Mouse (Mus musculus): ENCODE measurements around the gene Arid5b. TPM values are rescaled to one million over a fixed set of nuclear protein-coding genes. Genes with fewer than 3 reads are reported as not detected.

Gene Arid5b
- total RNA-seq, 2 experiments from 2014 or later = 26.5 to 29.4 TPM

DNA sequence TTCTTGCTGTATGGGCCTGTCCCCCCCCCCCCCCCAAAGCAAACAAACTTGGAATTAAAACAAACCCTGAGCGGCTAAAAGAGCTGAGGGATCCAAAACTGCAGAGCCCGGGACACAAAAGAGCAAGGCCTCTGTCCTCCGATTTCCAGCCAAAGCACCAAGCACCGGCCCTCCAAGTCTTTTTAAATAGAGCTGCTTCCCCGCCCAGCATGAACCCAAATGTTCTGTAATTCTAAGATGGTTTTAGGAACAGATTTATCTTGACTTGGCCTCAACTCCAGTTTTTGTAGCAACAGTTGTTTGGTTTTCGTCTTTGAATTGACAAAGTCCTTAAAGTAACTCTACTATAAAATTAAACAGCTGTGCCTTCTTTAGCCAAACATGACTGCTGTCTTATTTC lies 130.8 kb downstream of the Arid5b start:
- no peak for DNase-seq
- intact Hi-C loops (cut with DNase I) = loop anchor here (2.0 to 10.0 kb wide), 4 partner anchors 130 to 833 kb away; partner anchors contain the start of gene Arid5b

DNA sequence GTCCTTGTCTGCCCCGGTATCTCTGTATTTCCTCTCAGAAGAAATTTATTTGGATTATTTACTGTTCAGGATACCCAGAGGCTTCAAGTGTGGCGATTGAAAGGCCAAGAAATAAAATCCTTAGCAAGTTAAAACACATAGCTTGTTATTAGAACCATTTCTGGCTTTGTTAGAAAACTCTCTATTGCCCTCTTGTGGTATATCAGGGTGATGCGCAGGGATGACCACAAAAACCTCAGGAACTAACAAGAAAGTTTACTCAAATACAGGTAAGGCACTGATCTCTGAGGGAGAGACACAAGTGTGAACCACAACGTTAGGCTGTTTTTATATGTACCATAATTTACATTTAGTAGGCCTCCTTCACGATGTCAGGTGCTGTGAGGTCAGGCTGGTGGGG lies 131.7 kb downstream of the Arid5b start:
- peak; percentile 81 to 84 for DNase-seq
- intact Hi-C loops (cut with DNase I) = loop anchor here (2.0 to 10.0 kb wide), 4 partner anchors 130 to 832 kb away; partner anchors contain the start of gene Arid5b

DNA sequence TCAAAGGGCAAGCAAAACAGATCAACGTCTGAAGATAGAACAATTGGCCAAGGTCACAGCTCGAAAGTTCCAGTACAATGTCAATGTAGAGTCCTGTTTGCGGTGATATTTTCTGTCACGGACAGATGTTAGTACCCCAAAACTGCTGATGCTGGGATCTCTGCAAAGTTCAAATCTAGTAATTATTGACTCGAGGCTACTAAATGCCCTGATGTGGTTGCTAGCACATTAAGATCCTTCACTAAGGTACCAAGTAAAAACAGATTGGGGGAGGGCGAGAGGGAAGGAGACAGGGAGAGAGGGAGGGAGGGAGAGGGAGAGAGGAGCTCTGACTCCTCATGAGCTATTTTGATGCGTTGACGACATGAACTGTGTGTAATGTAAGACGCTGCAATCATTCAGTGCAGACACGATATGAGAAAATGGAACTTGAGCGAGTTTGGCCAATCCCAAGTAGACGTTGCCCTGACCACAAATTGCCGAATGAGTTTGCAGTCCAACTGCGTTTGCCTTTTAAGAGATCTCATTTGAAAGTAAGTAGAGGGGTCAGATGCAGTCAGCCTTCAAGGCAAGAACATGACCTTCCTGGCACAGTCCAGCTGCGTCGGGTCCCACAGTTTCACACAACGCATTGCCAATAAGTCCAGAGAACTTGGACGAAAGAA lies 133.1 kb downstream of the Arid5b start:
- intact Hi-C loops (cut with DNase I) = loop anchor here (5.0 to 10.0 kb wide), 2 partner anchors 132 to 831 kb away; partner anchors contain the start of gene Arid5b
- no peak for DNase-seq

DNA sequence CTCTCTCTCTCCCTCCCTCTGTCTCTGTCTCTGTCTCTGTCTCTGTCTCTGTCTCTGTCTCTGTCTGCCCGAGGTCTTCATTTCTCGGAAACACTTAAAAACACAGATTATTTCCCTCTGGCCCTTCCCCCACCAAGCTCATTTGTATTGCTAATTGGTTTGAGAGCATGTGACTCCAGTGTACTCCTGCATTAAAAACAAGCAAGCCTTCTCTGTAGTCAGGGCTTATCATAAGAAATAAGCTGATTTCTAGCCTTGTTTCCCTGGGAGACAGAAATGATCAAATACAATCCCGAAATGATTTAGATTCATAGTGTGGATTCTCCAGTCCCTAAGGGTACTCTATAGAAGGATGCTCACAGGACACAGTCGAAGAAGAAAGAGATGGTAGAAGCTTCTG lies 136.0 kb downstream of the Arid5b start:
- DNase-seq = no peak
- intact Hi-C loops (cut with DNase I) = loop anchor here (10.0 kb wide), 1 partner anchor 828 kb away; no protein-coding TSS in a partner anchor

DNA sequence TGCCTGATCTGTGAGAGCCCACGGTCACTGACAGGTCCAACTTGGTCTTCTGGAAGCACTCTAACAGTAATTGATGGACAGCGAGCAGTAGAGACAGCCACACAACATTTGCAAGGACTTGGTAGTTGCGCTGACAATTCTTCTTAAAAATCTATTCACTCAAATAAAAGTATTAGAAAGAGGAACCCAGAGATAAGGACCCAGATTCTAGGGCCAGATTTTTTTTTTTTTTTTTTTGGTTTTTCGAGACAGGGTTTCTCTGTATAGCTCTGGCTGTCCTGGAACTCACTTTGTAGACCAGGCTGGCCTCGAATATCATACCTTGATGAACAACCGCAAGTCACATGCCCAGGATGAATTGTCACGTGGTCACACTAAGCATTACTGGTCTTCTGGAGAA lies 137.0 kb downstream of the Arid5b start:
- no peak for DNase-seq
- intact Hi-C loops (cut with DNase I) = loop anchor here (10.0 kb wide), 1 partner anchor 827 kb away; no protein-coding TSS in a partner anchor

DNA sequence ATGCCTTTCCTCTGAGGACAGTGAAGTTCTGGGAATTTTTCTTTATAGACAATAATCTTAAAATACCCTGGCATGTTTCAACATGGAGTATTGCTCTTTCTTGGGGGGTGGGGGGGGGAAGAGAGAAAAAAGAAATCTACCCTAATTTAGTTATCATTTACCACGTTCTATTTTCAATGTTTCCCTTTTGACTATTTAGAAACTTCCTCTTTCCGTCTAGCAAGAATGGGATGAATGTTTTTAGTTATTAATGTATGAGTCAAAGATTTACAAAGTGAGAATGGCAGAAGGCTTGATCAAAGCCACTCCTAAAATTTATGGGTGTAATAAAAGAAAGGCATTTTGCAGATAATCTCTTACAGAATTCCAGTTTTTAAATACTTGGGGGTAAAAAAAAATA lies 137.7 kb downstream of the Arid5b start:
- intact Hi-C loops (cut with DNase I) = loop anchor here (10.0 kb wide), 1 partner anchor 826 kb away; no protein-coding TSS in a partner anchor
- DNase-seq = no peak

DNA sequence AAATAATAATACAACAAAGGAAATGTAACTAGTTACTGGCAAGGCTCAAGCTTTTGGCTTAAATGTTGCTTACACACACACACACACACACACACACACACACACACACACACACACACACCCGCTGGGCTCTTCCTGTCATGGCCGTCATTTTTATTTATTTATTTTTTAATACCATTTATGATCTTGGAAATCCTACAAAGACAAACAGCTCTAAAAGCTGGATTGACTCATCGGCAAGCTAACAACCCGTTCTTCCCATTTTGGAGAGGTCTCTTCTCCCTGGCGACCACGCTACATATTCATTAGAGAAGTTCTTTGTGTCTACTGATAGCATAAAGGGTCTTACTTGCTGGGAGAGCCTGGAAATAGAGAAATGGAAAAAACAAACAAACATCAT lies 138.2 kb downstream of the Arid5b start:
- intact Hi-C loops (cut with DNase I) = loop anchor here (10.0 kb wide), 1 partner anchor 826 kb away; no protein-coding TSS in a partner anchor
- DNase-seq = no peak

DNA sequence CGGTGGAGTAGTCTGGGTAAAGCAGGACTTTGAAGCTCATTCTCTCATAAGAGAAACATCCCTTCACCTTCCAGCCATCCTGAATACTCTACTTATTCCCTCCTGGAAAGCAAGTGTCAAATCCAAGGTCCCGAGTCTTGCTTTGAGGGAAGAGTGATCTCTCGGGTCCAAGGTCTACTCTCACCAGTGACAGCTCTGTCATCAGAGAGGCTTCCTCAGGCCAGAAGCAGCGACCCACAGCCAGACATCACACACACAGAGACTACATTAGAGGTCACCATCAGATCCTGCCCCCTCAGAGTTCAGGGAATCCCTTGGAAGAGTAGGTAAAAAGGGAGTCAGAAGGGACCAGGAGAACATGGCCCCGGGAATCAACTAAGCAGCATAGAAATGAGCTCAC lies 140.4 kb downstream of the Arid5b start:
- DNase-seq = no peak
- intact Hi-C loops (cut with DNase I) = loop anchor here (2.0 kb wide), 1 partner anchor 47 kb away; no protein-coding TSS in a partner anchor

DNA sequence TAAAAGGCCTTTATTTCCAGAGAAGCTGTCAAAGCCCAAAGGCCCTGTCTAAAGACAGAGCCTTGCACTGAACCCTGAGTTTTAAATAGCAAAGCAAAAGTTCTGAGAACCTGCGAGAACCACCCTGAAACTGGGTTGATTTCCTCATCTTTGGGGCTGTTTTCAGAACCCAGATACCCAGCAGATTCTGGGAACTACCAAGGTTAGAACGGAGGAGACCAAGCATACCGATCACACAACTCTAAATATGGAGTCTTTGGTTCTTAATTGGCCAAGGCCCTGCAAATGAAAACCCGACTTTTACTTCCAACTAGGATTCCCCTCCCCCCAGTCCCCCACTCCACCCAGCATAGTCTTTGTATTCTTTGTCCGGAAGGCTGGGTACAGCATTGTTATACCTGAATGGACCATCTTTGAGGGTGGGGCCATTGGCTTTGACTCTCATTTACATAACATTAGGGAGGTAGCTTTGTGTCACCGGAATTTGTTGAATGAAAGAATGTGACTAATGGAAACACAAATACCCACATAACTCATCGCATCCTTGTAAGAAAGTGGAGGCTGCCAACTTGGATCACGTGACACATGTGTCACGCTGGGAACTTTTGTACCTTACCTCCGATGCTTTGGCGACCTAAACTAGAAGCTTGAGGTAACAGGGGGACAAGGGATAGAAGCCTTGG lies 141.2 kb downstream of the Arid5b start:
- intact Hi-C loops (cut with DNase I) = no loop called here

DNA sequence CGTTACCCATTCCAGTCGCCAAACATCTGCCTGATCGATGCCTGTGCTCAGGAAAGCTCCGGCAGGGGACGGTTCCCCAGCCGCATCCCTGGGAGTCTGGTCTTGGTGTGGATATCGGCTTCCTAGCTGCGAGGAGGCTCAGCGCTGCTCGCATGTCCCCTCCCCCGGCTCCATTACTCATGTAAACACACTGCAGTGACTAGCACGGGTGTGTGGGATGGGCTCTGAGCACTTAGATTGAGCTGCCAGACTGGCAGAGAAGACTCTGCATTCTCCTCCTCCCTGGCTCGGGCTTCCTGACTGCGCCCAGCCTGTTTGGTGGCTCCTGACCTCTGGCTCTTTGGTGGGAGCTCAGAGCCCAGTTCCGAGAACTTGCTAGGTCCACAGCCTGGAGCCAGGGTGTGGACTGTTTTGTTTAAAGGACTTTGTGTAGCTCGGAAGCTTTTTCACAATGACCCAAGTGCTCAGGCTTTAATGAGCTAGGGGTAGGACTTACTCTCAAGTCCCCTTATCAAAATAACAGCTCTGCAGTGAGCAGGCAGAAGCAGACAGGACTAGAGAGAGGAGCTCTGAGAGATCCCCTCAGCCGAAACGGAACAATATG lies 142.0 kb downstream of the Arid5b start:
- intact Hi-C loops (cut with DNase I) = no loop called here
- peak; percentile 88 to 92 for DNase-seq

More for the DNA sequence above, 141.2 kb downstream of the Arid5b start:
- no peak for DNase-seq

DNA sequence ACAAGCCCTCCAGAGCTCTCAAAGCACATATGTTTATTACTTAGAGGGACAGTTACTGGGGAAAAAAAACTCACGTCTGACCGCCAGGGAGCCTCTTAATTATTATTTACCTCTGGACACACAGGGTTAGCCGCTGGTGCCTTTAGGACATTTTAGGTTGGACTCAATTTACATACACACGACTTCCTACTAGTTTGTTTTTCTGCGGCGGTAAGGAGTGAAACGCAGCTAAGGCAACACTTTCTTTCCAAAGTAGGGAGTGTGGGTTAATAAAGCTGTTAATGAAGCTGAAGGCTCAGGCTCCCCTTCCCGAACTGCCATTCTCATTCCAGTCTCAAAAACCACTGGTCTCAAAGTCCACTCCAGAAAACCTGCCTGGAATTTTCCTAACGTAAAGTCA lies 142.5 kb downstream of the Arid5b start:
- intact Hi-C loops (cut with DNase I) = no loop called here
- DNase-seq = no peak

DNA sequence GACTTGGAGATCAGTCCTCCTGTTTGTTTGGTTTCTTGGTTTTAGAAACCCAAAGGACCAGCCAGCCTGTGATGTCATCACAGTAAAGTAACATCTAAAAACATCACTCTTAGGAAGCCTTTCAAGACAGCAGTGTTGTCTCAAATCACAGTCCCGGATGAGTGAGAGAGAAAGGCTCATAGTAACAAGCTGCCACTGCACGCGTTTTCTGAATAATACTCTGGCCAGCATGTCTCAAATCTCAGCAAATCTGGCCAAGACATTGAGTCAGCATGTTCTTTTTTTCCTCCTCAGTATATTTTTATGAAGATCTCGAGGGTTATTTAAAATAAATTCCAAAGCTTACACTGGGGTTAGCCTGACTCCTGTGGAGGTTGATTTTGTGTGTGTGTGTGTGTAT lies 143.1 kb downstream of the Arid5b start:
- peak; percentile 48 to 51 for DNase-seq
- intact Hi-C loops (cut with DNase I) = no loop called here

DNA sequence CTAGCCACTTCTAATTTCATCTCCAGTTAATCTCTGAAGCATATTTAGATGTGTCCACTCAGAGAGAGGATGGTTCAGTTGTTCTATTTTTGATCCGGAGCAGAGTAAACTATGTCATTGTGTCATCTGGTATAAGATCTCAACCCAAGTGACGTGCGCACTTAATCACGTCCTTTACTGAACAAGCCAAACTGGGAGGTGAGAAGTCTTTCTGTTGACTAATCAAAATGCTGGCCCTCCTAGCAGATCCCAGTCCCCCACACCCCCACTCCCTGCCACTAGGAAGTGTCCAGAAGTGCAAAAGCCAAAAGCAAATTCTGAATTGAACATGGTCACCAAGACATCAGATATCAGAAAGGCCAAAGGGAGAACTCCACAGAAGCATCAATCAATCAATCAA lies 144.0 kb downstream of the Arid5b start:
- no peak for DNase-seq
- intact Hi-C loops (cut with DNase I) = no loop called here

DNA sequence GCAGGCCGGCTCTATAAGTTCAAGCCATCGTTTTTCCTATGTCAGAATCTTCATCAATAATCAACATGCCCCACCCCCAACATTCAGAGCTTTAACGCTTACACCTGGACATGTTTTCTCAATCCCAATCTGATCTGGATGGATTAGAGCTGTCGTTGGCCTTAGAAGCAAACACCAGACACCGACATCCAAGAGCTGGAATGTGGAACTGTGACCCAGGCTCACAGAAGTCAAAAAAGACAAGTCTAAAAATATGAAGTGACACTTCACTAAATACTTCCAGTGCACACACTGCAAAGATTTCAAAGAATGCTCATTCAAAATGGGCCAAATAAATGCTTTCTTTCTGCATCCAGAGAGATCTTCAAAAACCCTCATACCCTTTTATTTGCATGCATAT lies 144.5 kb downstream of the Arid5b start:
- intact Hi-C loops (cut with DNase I) = no loop called here

DNA sequence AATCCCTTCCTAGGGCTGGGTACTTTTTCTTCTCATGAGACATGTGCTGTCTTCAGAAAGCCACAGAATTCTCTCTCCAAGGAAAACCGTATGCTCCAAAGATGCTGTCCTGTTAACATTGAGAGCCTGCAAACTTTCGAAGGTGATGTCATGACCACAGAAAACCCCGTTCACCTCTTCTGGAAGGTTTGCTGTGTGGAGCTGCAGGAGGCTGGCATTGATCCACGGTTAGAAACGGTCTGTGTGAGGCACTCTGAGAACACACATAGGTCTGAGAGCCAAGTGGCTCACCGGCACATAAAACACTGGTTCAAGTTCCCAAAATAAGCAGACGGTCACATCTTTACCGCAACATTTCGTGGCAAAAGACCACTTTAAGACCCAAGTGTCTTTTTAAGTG lies 145.9 kb downstream of the Arid5b start:
- DNase-seq = peak in 1 of 2 experiments; percentile 45

More for the DNA sequence above, 144.5 kb downstream of the Arid5b start:
- no peak for DNase-seq

DNA sequence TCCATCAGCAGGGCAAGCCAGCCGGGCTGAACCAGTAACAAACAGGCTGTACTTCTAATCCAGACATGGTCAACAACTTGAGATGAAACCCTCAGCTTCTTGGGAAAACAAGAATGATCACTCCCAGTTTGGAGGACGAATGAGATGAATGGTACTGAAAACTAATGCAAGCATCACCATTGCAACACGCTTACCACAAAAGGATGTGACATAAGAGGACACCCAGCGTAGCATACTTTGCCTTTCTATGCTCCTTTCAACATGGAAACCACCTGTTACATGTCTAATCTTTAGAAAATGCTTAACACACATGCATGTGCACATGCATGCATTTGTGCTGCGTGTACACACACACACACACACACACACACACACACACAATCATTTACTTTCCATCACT lies 146.4 kb downstream of the Arid5b start:
- intact Hi-C loops (cut with DNase I) = no loop called here
- no peak for DNase-seq

More for the DNA sequence above, 145.9 kb downstream of the Arid5b start:
- intact Hi-C loops (cut with DNase I) = no loop called here

DNA sequence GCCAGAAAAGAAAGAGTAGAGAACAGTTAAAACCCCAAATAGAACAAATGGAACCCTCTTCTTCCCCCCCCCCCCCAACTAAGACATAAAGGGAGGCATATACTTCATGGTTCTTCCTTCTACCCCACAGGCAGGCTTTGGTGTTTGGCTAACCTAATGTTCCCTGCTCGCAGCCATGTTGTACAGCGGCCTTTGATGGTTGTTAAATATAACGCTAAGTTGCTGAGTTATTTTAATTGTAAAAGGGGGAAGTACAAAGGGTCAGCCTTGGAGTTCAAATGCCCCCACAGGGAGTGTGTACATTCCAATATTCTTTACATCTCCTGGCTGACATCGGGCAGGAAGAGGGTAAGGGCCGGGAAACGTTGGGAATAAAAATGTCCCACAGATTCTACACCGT lies 148.9 kb downstream of the Arid5b start:
- DNase-seq = no peak
- intact Hi-C loops (cut with DNase I) = loop anchor here (5.0 kb wide), 1 partner anchor 37 kb away; no protein-coding TSS in a partner anchor

DNA sequence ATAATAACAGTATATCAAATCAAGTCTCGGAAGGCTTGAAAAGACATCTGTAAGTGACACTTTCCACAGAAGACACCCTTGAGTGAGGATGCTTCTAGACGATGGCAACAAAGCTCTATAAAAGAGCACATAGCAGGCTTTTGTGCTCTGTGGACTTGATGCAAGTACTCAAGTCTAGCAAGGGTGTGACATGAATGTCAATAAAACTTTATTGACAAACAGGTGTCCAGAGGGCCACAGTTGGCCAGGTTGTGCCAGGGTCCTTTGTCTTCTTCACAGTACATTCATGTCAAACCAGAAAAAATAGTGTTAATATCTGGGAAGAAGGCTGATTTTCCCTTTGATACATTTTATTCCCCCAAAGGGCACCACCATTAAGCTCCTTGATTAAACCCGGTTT lies 149.5 kb downstream of the Arid5b start:
- no peak for DNase-seq
- intact Hi-C loops (cut with DNase I) = loop anchor here (5.0 kb wide), 1 partner anchor 37 kb away; no protein-coding TSS in a partner anchor

DNA sequence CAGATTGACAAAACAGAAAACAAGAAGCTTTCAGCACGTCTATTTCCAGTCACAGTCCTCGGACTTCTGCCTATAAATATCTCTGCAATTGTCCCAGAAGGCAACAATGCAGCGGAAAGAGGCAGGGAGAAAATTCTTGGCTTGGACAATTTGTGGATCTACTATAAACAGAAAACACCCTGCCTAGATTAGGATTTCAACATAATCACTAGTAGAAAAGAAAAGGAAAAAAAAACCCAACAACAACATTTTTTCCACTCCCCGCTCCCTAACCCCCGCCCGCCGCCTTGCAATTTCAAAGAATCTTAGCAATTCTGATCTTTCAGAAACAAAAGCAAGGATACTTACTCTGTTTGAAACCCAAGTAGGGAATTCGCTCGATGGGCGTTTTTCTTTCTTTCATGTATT lies 150.1 kb downstream of the Arid5b start:
- DNase-seq = peak; percentile 67 to 73
- intact Hi-C loops (cut with DNase I) = loop anchor here (5.0 kb wide), 1 partner anchor 36 kb away; no protein-coding TSS in a partner anchor

DNA sequence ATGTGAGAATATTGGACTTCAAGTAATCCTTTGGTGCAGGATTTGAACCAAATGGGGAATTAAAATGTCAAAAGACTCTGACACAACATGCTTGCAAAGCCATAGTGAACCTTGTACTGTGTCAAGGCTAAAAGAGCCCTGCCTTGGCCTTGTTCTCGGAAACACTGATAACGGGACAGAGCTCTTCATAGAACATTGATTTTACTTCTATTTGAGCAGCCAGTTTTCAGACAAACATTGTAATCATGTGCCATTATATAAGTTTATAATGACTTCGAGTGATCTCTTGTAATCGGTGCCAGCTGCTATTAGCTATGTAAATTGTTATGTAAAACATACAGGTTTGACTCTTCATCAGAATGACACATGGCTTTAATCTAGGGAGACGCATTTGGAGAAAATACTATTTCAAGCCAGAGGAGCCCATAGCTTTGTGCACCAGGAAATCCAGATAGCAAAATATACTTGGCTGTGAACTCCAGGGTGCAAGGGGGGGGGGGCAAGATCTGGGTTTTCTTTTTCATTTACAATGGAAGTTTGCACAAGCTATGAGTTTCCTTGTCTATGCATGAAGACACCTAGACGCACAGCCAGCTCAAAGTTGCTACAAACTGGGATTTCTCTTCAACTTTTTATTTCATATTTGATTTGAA lies 150.8 kb downstream of the Arid5b start:
- intact Hi-C loops (cut with DNase I) = loop anchor here (5.0 kb wide), 1 partner anchor 35 kb away; no protein-coding TSS in a partner anchor
- no peak for DNase-seq

Data from heart, postnatal 10 days (tissue).